Mouse (Mus musculus): ENCODE data around the gene Kremen1. TPM values are rescaled to one million over a fixed set of nuclear protein-coding genes. Genes with fewer than 3 reads are reported as not detected.

Gene Kremen1
- polyA plus RNA-seq, 1 experiment from 2014 or later: 9.8 TPM

GRCm38 (mm10) chr11:5149249-5149648 lies 112.1 kb downstream of the Kremen1 start:
- no peak overlapping the region for H3K9ac ChIP-seq (ENCODE audit: low read length)
- H3K4me3 ChIP-seq (ENCODE audit: low read depth, low read length): no peak overlapping the region
- H3K27ac ChIP-seq (ENCODE audit: low read depth): no peak overlapping the region

GRCm38 (mm10) chr11:5145600-5145999 lies 115.8 kb downstream of the Kremen1 start:
- no peak for ATAC-seq (replicated peaks; ENCODE audit: low FRiP score, low TSS enrichment, low read depth)

More at GRCm38 (mm10) chr11:5149249-5149648, 112.1 kb downstream of the Kremen1 start:
- ATAC-seq (replicated peaks; ENCODE audit: low FRiP score, low TSS enrichment, low read depth): peak; percentile 47
- Histone ChIP-seq H3K36me3 (ENCODE audit: control insufficient read depth, insufficient read depth, low read length) (no peaks in the 10 kb centered on the region), H3K4me1 (replicated peaks; ENCODE audit: control insufficient read depth, insufficient read depth, low read length) (peaks cover 27% of the 10 kb centered on the region), H3K27me3 (replicated peaks; ENCODE audit: control insufficient read depth, insufficient read depth, low read length) (no peaks in the 10 kb centered on the region), H3K9me3 (ENCODE audit: control insufficient read depth, low read length) (no peaks in the 10 kb centered on the region), H3K4me2 (ENCODE audit: low read length) (peak overlapping the region; percentile 30)
- DNase-seq (ENCODE audit: low spot score): no peak
- WGBS: 23% methylated on average over 7 of the region's 7 CpGs

GRCm38 (mm10) chr11:5141965-5142364 lies 119.4 kb downstream of the Kremen1 start:
- Histone ChIP-seq H3K36me3 (ENCODE audit: control insufficient read depth, insufficient read depth, low read length) (no peaks in the 10 kb centered on the region), H3K27ac (ENCODE audit: low read depth) (no peak overlapping the region), H3K27me3 (replicated peaks; ENCODE audit: control insufficient read depth, insufficient read depth, low read length) (no peaks in the 10 kb centered on the region), H3K4me3 (ENCODE audit: low read depth, low read length) (no peak overlapping the region), H3K4me2 (ENCODE audit: low read length) (no peak overlapping the region), H3K4me1 (replicated peaks; ENCODE audit: control insufficient read depth, insufficient read depth, low read length) (peaks cover 25% of the 10 kb centered on the region), H3K9me3 (ENCODE audit: control insufficient read depth, low read length) (no peaks in the 10 kb centered on the region), H3K9ac (ENCODE audit: low read length) (no peak overlapping the region)
- no peak for DNase-seq (ENCODE audit: low spot score)
- no peak for ATAC-seq (replicated peaks; ENCODE audit: low FRiP score, low TSS enrichment, low read depth)
- 75% methylated on average over 2 of the region's 2 CpGs for WGBS

More at GRCm38 (mm10) chr11:5145600-5145999, 115.8 kb downstream of the Kremen1 start:
- Histone ChIP-seq H3K4me3 (ENCODE audit: low read depth, low read length) (no peak overlapping the region), H3K9me3 (ENCODE audit: control insufficient read depth, low read length) (no peaks in the 10 kb centered on the region), H3K27ac (ENCODE audit: low read depth) (no peak overlapping the region), H3K4me2 (ENCODE audit: low read length) (no peak overlapping the region), H3K4me1 (replicated peaks; ENCODE audit: control insufficient read depth, insufficient read depth, low read length) (peaks cover 21% of the 10 kb centered on the region), H3K36me3 (ENCODE audit: control insufficient read depth, insufficient read depth, low read length) (no peaks in the 10 kb centered on the region), H3K9ac (ENCODE audit: low read length) (no peak overlapping the region), H3K27me3 (replicated peaks; ENCODE audit: control insufficient read depth, insufficient read depth, low read length) (no peaks in the 10 kb centered on the region)
- WGBS: 75% methylated on average over 3 of the region's 3 CpGs
- DNase-seq (ENCODE audit: low spot score): no peak

Other genes starting within 250 kb of the Kremen1 start
- 1.1 and 1.9 TPM in 2 replicates for gene Rasl10a, start 203.4 kb downstream of the Kremen1 start, polyA plus RNA-seq (2014; fragmentation: Nextera tagmentation; extraction: Ambion mirVana)
- 27.4 and 29.3 TPM in 2 replicates for gene Gas2l1, start 196.2 kb downstream of the Kremen1 start, polyA plus RNA-seq (2014; fragmentation: Nextera tagmentation; extraction: Ambion mirVana)
- 30.4 TPM in 2 replicates for gene Rhbdd3, start 162.6 kb downstream of the Kremen1 start, polyA plus RNA-seq (2014; fragmentation: Nextera tagmentation; extraction: Ambion mirVana)
- gene Ewsr1, start 162.3 kb downstream of the Kremen1 start, polyA plus RNA-seq (2014; fragmentation: Nextera tagmentation; extraction: Ambion mirVana): 373 and 390 TPM in 2 replicates
- gene Emid1, start 109.3 kb downstream of the Kremen1 start, polyA plus RNA-seq (2014; fragmentation: Nextera tagmentation; extraction: Ambion mirVana): 74.8 and 88.5 TPM in 2 replicates
- gene Znrf3, start 183.3 kb upstream of the Kremen1 start, polyA plus RNA-seq (2014; fragmentation: Nextera tagmentation; extraction: Ambion mirVana): 12.0 and 12.8 TPM in 2 replicates